Mouse (Mus musculus): ENCODE data around the gene Btf3. TPM values are rescaled to one million over a fixed set of nuclear protein-coding genes. Genes with fewer than 3 reads are reported as not detected.

The Btf3 gene
- polyA plus RNA-seq, 1 experiment from 2014 or later: 680 TPM

DNA sequence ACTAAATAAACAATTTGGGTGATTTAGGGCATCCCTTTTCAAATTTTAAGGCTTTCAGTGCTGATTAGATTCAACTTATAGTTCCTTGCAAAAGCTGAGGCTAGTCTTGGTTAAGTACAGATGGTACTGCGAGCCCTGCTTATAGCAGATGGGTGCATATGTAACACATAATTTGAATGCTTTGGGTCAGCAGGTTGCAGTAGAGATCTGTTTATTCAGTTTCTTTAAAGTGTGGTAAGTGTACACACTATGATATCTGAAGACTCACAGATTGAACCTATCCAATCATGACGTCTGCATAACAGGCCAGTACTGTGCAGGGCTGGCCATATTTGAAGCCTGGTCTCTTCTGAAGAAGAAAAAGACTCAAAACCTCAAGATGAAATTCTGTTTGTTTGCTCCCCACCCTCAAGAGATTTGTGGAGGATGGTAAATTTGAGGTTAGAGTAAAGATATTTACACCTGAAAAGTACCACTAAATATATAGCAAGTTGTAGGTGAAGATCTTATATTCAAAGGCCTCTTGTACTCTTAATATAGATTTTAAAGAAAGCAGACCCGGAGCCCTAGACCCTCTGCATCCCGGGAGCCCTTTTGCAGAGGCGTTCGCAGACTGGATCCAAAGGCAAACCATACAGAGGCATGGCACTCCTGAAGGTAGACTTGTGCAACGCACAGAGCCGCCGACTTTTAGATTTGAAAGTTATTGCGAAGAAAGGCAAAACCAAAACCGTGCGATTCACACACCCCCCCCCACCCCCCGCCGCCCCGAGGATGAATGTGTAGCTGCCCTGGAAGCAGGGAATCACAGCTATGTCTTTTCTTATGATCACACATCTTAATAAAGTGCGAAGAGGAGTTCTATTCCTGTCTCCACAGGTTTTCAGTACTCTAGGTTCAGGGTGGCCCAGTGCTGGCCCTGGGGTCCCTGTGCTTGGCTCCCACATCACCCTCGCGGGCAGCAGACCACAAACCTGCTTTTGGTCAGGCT, 40.9 kb upstream of the Btf3 start:
- H3K27me3 ChIP-seq (replicated peaks; ENCODE audit: control insufficient read depth, insufficient read depth, low read length): peaks cover 81% of the 10 kb centered on the region
- 1% methylated on average over 18 of the region's 18 CpGs for WGBS
- H3K4me3 ChIP-seq (ENCODE audit: low read depth, low read length): 0 out of 2 replicates have a peak overlapping the region, but pooled peaks have one; percentile 1
- 0 out of 2 replicates have a peak overlapping the region, but pooled peaks have one; percentile 13 for H3K9ac ChIP-seq (ENCODE audit: low read length)
- H3K9me3 ChIP-seq (replicated peaks; ENCODE audit: control insufficient read depth, low read length): no peaks in the 10 kb centered on the region
- peak overlapping the region; percentile 21; the same call in 1 of the 2 replicates for H3K27ac ChIP-seq (ENCODE audit: low read depth, low read length)
- H3K36me3 ChIP-seq (ENCODE audit: control insufficient read depth, insufficient read depth, low read length): no peaks in the 10 kb centered on the region
- H3K4me1 ChIP-seq (ENCODE audit: control insufficient read depth, insufficient read depth, low read length): peaks cover 11% of the 10 kb centered on the region; the same call in 1 of the 2 replicates
- ATAC-seq (no peak), DNase-seq (ENCODE audit: low spot score) (no peak)
- H3K4me2 ChIP-seq (ENCODE audit: low read length): peak overlapping the region; percentile 12; the same call in 1 of the 2 replicates

DNA sequence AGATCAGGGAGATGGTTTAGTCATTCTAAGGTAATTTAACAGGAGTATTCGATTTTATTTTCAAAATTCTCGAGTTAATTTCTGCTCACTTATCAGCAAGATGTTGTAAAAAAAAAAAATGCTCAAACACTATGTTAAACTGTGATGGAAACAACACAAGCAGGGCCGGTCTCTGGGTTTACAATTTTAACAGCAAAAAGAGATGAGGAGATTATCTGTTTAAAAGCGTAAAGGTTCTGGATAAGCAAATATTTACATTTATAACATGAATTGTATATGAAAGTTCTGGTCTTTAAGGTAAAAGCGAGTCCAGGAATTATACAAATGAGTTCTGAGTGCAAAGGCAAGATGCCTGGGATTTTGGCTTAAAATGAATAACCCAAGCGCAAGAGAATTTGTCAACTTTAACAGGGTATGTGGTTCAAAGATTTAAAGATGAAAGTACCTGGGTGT, 40.2 kb upstream of the Btf3 start:
- Histone ChIP-seq H3K4me1 (ENCODE audit: control insufficient read depth, insufficient read depth, low read length) (peaks cover 11% of the 10 kb centered on the region; the same call in 1 of the 2 replicates), H3K27ac (ENCODE audit: low read depth, low read length) (no peak overlapping the region), H3K4me3 (ENCODE audit: low read depth, low read length) (0 out of 2 replicates have a peak overlapping the region, but pooled peaks have one; percentile 1), H3K27me3 (replicated peaks; ENCODE audit: control insufficient read depth, insufficient read depth, low read length) (peaks cover 81% of the 10 kb centered on the region), H3K4me2 (ENCODE audit: low read length) (no peak overlapping the region), H3K36me3 (ENCODE audit: control insufficient read depth, insufficient read depth, low read length) (no peaks in the 10 kb centered on the region), H3K9ac (ENCODE audit: low read length) (no peak overlapping the region), H3K9me3 (replicated peaks; ENCODE audit: control insufficient read depth, low read length) (no peaks in the 10 kb centered on the region)
- DNase-seq (ENCODE audit: low spot score) (no peak), ATAC-seq (no peak)
- 6% methylated on average over 6 of the region's 6 CpGs for WGBS

DNA sequence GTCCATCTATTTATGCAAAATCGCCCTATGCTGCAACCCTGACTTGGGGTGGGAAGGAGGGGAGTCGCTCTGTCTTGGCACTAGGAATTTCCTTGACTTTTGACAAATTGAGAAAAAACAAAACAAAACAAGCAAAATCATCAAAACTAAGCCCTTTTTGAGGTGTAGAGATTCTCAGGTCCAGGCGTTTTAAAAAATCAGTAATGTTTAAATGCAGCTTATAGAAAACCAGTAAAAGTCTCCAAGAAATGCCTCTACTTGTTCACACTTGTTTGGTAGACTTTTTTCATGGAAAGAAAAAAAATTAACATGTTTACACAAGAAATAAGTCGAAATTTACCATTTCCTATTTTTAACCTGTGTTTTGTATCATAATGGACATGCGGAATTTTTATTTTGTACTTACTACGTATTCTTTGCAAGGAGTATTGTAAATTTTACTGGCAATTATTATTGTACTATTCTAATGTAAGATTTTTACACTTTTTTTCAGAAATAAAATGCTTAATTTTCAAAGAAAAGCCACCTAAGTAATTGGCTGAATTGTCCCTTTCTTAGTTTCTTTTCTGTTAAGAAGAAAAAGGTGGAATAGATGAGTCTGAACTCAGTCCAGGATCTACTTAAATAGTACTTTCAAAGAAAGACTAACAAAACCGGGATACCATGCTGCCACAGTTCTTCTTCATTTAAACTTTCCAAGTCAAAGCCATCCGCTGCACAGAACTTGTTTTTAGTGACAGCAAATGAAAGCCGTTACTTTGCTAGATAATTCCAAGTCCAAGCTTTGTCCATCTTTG, 39.6 kb upstream of the Btf3 start:
- peaks cover 11% of the 10 kb centered on the region; the same call in 1 of the 2 replicates for H3K4me1 ChIP-seq (ENCODE audit: control insufficient read depth, insufficient read depth, low read length)
- H3K4me2 ChIP-seq (ENCODE audit: low read length): peak overlapping the region; percentile 60; the same call in 1 of the 2 replicates
- H3K9ac ChIP-seq (ENCODE audit: low read length): peak overlapping the region; percentile 48
- DNase-seq (ENCODE audit: low spot score) (no peak), ATAC-seq (no peak)
- H3K36me3 ChIP-seq (ENCODE audit: control insufficient read depth, insufficient read depth, low read length): no peaks in the 10 kb centered on the region
- no peak overlapping the region for H3K27ac ChIP-seq (ENCODE audit: low read depth, low read length)
- WGBS: 3% methylated on average over 9 of the region's 9 CpGs
- peak overlapping the region; percentile 38 for H3K4me3 ChIP-seq (ENCODE audit: low read depth, low read length)
- no peaks in the 10 kb centered on the region for H3K9me3 ChIP-seq (replicated peaks; ENCODE audit: control insufficient read depth, low read length)
- H3K27me3 ChIP-seq (replicated peaks; ENCODE audit: control insufficient read depth, insufficient read depth, low read length): peaks cover 84% of the 10 kb centered on the region

DNA sequence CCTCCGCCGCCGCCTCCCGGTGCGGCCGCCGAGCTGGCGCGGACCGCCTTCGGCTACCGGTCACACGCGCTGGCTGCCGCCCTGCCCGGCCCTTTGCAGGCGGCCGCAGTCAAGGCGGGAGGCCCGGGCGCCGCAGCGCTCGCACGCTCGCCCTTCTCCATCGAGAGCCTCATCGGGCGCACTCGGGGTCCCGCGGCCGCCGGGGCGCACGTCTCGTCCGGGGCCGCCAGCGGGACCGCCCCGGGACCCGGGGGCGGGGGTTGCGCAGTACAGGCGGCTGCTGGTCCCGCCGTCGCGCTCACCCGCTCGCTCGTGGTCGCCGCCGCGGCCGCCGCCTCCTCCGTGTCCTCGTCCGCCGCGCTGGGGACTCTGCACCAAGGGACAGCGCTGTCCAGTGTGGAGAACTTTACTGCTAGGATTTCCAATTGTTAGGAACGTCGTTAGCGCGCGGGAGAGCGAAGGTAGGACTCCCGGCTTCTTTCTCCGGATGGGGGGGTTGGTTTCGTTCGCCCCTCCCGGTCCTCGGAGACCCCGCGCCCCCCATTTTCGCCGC, 38.8 kb upstream of the Btf3 start:
- under 1% methylated on average over 63 of the region's 81 CpGs for WGBS
- Histone ChIP-seq H3K9ac (ENCODE audit: low read length) (peak overlapping the region; percentile 48), H3K27me3 (replicated peaks; ENCODE audit: control insufficient read depth, insufficient read depth, low read length) (peaks cover 84% of the 10 kb centered on the region), H3K4me2 (ENCODE audit: low read length) (peak overlapping the region; percentile 60), H3K36me3 (ENCODE audit: control insufficient read depth, insufficient read depth, low read length) (no peaks in the 10 kb centered on the region), H3K9me3 (replicated peaks; ENCODE audit: control insufficient read depth, low read length) (no peaks in the 10 kb centered on the region), H3K27ac (ENCODE audit: low read depth, low read length) (no peak overlapping the region), H3K4me1 (ENCODE audit: control insufficient read depth, insufficient read depth, low read length) (peaks cover 11% of the 10 kb centered on the region; the same call in 1 of the 2 replicates), H3K4me3 (ENCODE audit: low read depth, low read length) (peak overlapping the region; percentile 38)
- peak; percentile 16; the same call in 1 of the 2 replicates for ATAC-seq
- DNase-seq (ENCODE audit: low spot score): no peak

DNA sequence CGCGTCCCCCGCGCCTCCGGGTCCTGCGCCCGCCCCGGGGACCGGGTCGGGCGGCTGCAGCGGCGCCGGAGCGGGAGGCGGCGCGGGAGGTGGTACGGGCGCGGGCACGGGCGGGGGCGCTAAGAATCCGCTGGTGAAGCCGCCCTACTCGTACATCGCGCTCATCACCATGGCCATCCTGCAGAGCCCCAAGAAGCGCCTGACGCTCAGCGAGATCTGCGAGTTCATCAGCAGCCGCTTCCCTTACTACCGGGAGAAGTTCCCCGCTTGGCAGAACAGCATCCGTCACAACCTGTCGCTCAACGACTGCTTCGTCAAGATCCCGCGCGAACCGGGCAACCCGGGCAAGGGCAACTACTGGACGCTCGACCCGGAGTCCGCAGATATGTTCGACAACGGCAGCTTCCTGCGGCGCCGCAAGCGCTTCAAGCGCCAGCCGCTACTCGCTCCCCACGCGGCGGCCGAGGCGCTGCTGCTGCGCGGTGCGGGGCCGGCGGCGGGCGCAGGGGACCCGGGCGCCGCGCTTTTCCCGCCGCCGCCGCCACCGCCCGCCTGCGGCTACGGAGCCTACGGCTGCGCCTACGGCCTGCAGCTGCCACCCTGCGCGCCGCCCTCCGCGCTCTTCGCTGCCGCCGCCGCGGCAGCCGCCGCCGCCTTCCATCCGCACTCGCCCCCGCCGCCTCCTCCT, 38.2 kb upstream of the Btf3 start:
- Histone ChIP-seq H3K9ac (ENCODE audit: low read length) (peak overlapping the region; percentile 50), H3K4me2 (ENCODE audit: low read length) (peak overlapping the region; percentile 60), H3K27ac (ENCODE audit: low read depth, low read length) (peak overlapping the region; percentile 52; the same call in 1 of the 2 replicates), H3K4me3 (ENCODE audit: low read depth, low read length) (peak overlapping the region; percentile 38), H3K27me3 (replicated peaks; ENCODE audit: control insufficient read depth, insufficient read depth, low read length) (peaks cover 84% of the 10 kb centered on the region), H3K9me3 (replicated peaks; ENCODE audit: control insufficient read depth, low read length) (no peaks in the 10 kb centered on the region), H3K4me1 (ENCODE audit: control insufficient read depth, insufficient read depth, low read length) (peaks cover 11% of the 10 kb centered on the region; the same call in 1 of the 2 replicates), H3K36me3 (ENCODE audit: control insufficient read depth, insufficient read depth, low read length) (no peaks in the 10 kb centered on the region)
- DNase-seq (ENCODE audit: low spot score) (no peak), ATAC-seq (peak; percentile 61)
- under 1% methylated on average over 50 of the region's 102 CpGs for WGBS

DNA sequence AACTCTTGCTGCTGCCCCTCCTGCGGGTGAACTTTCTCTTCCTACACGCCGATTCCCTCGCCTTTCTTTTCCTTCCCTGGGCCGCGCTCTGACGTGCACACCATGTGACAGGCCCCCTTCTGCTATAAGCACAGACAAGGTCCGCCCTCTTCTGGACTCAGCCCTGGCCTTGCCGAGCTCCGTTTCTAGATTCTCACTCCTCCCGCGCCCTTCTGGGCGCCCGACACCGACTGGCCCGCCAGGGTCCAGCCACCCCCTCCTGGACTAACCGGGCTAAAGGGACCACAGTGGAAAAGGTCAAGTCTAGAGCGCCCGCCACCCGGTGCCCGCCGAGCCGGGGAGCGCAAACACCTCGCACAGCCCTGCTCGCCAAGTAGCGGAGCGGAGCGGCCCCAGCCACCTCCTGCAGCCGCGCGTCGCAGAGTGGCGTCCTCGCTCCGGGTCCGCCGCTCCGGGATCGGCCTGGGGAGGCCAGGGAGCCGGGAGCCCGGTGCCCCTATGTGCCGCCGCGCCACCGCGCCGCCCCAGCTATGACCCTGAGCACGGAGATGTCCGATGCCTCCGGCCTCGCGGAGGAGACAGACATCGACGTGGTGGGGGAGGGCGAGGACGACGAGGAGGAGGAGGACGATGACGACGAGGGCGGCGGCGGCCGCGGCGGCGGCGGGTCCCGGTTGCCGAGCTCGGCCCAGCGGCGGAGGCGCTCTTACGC, 37.4 kb upstream of the Btf3 start, which contains the start of gene Foxd1:
TSS of gene Foxd1 (plus strand) at position 153 of the 712 bp plus-strand sequence.
- under 1% methylated on average over 61 of the region's 76 CpGs for WGBS
- DNase-seq (ENCODE audit: low spot score): peak; percentile 67
- H3K4me1 ChIP-seq (ENCODE audit: control insufficient read depth, insufficient read depth, low read length): peaks cover 11% of the 10 kb centered on the region; the same call in 1 of the 2 replicates
- H3K36me3 ChIP-seq (ENCODE audit: control insufficient read depth, insufficient read depth, low read length): no peaks in the 10 kb centered on the region
- peak within 1 kb of the TSS; percentile 52; the same call in 1 of the 2 replicates for H3K27ac ChIP-seq (ENCODE audit: low read depth, low read length)
- no peaks in the 10 kb centered on the region for H3K9me3 ChIP-seq (replicated peaks; ENCODE audit: control insufficient read depth, low read length)
- peak within 1 kb of the TSS; percentile 38 for H3K4me3 ChIP-seq (ENCODE audit: low read depth, low read length)
- peaks cover 84% of the 10 kb centered on the region for H3K27me3 ChIP-seq (replicated peaks; ENCODE audit: control insufficient read depth, insufficient read depth, low read length)
- peak within 1 kb of the TSS; percentile 60 for H3K4me2 ChIP-seq (ENCODE audit: low read length)
- H3K9ac ChIP-seq (ENCODE audit: low read length): peak within 1 kb of the TSS; percentile 50
- peak; percentile 78 for ATAC-seq

DNA sequence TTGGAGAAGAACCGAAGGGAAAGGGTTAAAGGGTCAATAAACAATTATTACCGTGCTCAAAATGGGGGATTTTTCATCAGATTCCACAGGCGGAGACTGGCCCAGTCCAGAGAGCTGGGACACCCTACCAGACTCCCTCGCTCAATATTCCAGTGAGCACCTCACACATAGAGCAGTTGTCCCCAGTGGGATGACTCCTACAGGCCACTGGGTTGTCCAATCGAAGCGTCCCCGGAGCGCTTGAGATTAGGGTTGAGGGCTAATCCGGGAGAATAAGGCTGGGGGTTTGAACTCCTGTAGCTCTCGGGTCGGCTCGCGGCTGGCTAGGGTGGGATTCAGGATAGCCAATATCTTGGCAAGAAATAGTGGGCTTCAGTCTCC, 36.9 kb upstream of the Btf3 start:
- H3K9ac ChIP-seq (ENCODE audit: low read length): no peak overlapping the region
- 0% methylated on average over 13 of the region's 13 CpGs for WGBS
- H3K4me3 ChIP-seq (ENCODE audit: low read depth, low read length): peak overlapping the region; percentile 38
- peak overlapping the region; percentile 60 for H3K4me2 ChIP-seq (ENCODE audit: low read length)
- no peaks in the 10 kb centered on the region for H3K36me3 ChIP-seq (ENCODE audit: control insufficient read depth, insufficient read depth, low read length)
- DNase-seq (ENCODE audit: low spot score) (no peak), ATAC-seq (no peak)
- peaks cover 11% of the 10 kb centered on the region; the same call in 1 of the 2 replicates for H3K4me1 ChIP-seq (ENCODE audit: control insufficient read depth, insufficient read depth, low read length)
- H3K27me3 ChIP-seq (replicated peaks; ENCODE audit: control insufficient read depth, insufficient read depth, low read length): peaks cover 85% of the 10 kb centered on the region
- no peaks in the 10 kb centered on the region for H3K9me3 ChIP-seq (replicated peaks; ENCODE audit: control insufficient read depth, low read length)
- H3K27ac ChIP-seq (ENCODE audit: low read depth, low read length): no peak overlapping the region
